Mouse (Mus musculus): ENCODE results near the gene Gm44502.

GRCm38 (mm10) chr15:89402471-89402870, 27.0 kb downstream of the Gm44502 start:
- TF ChIP-seq CHD1 (IDR thresholded peaks at IDR 0.05; ENCODE audit: low read depth, low read length) (no peak), MAZ (IDR thresholded peaks at IDR 0.05; ENCODE audit: low read depth, low read length) (no peak), CTCF (IDR thresholded peaks at IDR 0.05 in 2 of 3, conservative IDR thresholded peaks at IDR 0.05 in 1 of 3; ENCODE audit: control insufficient read depth in 1 of 3, insufficient read depth in 1 of 3, low read depth in 2 of 3, low read length in 3 of 3, poor library complexity in 1 of 3, severe bottlenecking in 1 of 3) (no peak), TAL1 (IDR thresholded peaks at IDR 0.05; ENCODE audit: low read length) (no peak), POLR2A (IDR thresholded peaks at IDR 0.05; ENCODE audit: control insufficient read depth in 1 of 2, insufficient read depth in 1 of 2, low read depth in 1 of 2, low read length in 2 of 2, poor library complexity in 1 of 2) (no peak), GATA1 (IDR thresholded peaks at IDR 0.05; ENCODE audit: low read depth, low read length) (no peak)
